Mouse (Mus musculus): ENCODE results near the gene Lsm14b.

DNA sequence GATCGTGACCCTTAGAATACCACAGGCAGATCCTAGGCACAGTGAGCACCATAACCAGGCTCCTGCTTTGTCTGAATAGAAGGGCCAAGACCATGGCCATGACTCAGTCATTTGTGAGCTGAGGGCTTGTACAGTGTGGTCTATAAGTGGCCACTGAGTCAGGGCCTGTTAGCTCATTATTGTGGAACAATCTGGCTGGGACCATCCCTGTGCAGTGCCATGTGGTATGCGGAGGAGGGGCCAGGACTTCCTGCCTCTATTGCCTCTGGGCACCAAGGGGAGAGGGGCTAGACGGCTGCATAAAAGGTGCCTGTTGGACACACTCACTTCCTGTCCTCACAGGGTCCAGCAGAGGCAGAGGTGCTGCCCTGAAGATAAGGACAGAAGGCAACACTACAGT is 9.2 kb downstream of the Lsm14b start:
- TF ChIP-seq EP300 (IDR thresholded peaks at IDR 0.05; ENCODE audit: low read depth): no peak
- TF ChIP-seq CTCF (IDR thresholded peaks at IDR 0.05; ENCODE audit: low read depth): no peak

Measured in liver, embryonic 14.5 days (tissue).